Mouse (Mus musculus): Measurements from ENCODE around the gene Gpatch8. TPM values are rescaled to one million over a fixed set of nuclear protein-coding genes. Genes with fewer than 3 reads are reported as not detected.

Gene Gpatch8
- polyA plus RNA-seq, 1 experiment = 9.0 TPM

DNA sequence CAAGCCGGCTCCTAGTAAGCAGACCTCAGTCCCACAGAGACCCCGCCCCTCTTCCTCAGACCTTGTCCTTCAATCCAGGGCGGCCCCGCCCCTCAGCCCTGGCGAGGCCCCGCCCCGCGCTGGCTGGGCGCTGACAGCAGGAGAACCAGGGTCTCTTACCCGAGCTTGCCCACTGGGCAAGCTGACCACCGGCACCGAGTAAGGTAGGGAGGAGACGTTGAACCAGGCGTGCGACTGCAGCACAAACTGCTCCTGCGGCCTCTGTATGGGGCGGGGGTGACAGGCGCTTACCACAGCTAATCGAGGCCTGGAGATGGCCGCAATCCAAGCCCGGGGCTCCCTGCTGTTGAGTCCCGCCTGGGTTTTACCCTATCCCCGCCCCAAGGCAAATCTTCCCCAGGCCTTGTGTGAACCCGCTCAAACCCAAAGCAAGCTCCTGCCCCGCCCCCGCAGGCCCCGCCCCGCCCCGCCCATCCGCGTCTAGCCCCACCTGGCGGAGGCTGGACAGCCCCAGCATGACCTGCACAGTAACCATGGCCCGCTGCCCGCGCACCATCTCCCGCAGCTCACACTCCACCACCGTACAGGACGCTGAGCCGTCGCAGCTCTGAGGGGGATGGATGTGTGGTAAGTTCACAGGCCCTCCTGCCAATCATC is 100.3 kb downstream of the Gpatch8 start:
- no peaks in the 10 kb centered on the region for H3K36me3 ChIP-seq (ENCODE audit: control insufficient read depth, insufficient read depth)
- TF ChIP-seq TCF3 (IDR thresholded peaks at IDR 0.05; ENCODE audit: insufficient read length, low read depth) (no peak), SRF (IDR thresholded peaks at IDR 0.05; ENCODE audit: control insufficient read depth, insufficient read length, low read depth) (no peak), POLR2AphosphoS2 (IDR thresholded peaks at IDR 0.05; ENCODE audit: insufficient read length, low read depth) (peak; percentile 18), MAX (IDR thresholded peaks at IDR 0.05; ENCODE audit: low read depth) (no peak), REST (IDR thresholded peaks at IDR 0.05; ENCODE audit: insufficient read depth, insufficient read length) (no peak), E2F4 (IDR thresholded peaks at IDR 0.05; ENCODE audit: insufficient read depth) (no peak), POLR2A (IDR thresholded peaks at IDR 0.05; ENCODE audit: insufficient read length, low read depth) (peak; percentile 64), USF1 (IDR thresholded peaks at IDR 0.05; ENCODE audit: low read depth) (no peak), CEBPB (IDR thresholded peaks at IDR 0.05; ENCODE audit: insufficient read depth, poor library complexity, severe bottlenecking) (no peak), TCF12 (IDR thresholded peaks at IDR 0.05; ENCODE audit: insufficient read depth, poor library complexity, severe bottlenecking) (no peak), MYOG (IDR thresholded peaks at IDR 0.05; ENCODE audit: control insufficient read depth in 1 of 3, insufficient read depth in 1 of 3, insufficient read length in 2 of 3, low read depth in 2 of 3) (peak in 1 of 3 experiments; percentile 20), MYOD1 (IDR thresholded peaks at IDR 0.05; ENCODE audit: control insufficient read depth in 1 of 3, insufficient read length in 2 of 3, low read depth in 2 of 3) (peak in 2 of 3 experiments; percentile 21 to 66)
- peaks cover 5% of the 10 kb centered on the region for H3K27me3 ChIP-seq (ENCODE audit: control insufficient read depth, insufficient read depth, insufficient read length)
- H3K4me3 ChIP-seq = peak overlapping the region; percentile 26
- peak overlapping the region; percentile 100 for H3K4me2 ChIP-seq (ENCODE audit: low read depth)
- no peaks in the 10 kb centered on the region for H3K79me2 ChIP-seq (ENCODE audit: control insufficient read depth, insufficient read depth)
- H3ac ChIP-seq (ENCODE audit: control insufficient read depth, insufficient read length) = no peak overlapping the region

DNA sequence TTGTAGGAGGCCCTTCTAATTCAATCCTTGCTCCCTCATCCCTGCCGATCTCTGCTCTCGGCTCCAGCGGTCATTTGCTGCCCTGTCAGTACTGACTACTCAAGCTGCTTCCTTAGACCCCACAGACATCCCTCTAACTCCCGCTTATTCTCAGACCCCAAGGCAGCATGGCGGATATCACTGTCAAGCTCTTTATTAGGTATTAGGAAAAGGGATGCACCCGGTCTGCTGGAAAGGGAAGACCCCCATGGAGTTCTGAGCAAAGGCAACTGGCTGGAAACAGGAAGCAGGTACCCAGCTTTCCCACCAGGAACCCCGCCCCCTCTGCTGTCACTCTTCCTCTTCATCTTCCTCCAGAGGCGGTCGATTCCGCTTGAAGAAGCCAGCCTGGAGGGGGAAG is 103.1 kb downstream of the Gpatch8 start:
- Histone ChIP-seq H3K4me3 (no peak overlapping the region), H3ac (ENCODE audit: control insufficient read depth, insufficient read length) (no peak overlapping the region), H3K79me2 (ENCODE audit: control insufficient read depth, insufficient read depth) (no peaks in the 10 kb centered on the region), H3K4me2 (ENCODE audit: low read depth) (no peak overlapping the region), H3K27me3 (ENCODE audit: control insufficient read depth, insufficient read depth, insufficient read length) (peaks cover 15% of the 10 kb centered on the region), H3K36me3 (ENCODE audit: control insufficient read depth, insufficient read depth) (no peaks in the 10 kb centered on the region)
- TF ChIP-seq MAX (IDR thresholded peaks at IDR 0.05; ENCODE audit: low read depth) (no peak), E2F4 (IDR thresholded peaks at IDR 0.05; ENCODE audit: insufficient read depth) (no peak), TCF3 (IDR thresholded peaks at IDR 0.05; ENCODE audit: insufficient read length, low read depth) (no peak), REST (IDR thresholded peaks at IDR 0.05; ENCODE audit: insufficient read depth, insufficient read length) (no peak), SRF (IDR thresholded peaks at IDR 0.05; ENCODE audit: control insufficient read depth, insufficient read length, low read depth) (no peak)

DNA sequence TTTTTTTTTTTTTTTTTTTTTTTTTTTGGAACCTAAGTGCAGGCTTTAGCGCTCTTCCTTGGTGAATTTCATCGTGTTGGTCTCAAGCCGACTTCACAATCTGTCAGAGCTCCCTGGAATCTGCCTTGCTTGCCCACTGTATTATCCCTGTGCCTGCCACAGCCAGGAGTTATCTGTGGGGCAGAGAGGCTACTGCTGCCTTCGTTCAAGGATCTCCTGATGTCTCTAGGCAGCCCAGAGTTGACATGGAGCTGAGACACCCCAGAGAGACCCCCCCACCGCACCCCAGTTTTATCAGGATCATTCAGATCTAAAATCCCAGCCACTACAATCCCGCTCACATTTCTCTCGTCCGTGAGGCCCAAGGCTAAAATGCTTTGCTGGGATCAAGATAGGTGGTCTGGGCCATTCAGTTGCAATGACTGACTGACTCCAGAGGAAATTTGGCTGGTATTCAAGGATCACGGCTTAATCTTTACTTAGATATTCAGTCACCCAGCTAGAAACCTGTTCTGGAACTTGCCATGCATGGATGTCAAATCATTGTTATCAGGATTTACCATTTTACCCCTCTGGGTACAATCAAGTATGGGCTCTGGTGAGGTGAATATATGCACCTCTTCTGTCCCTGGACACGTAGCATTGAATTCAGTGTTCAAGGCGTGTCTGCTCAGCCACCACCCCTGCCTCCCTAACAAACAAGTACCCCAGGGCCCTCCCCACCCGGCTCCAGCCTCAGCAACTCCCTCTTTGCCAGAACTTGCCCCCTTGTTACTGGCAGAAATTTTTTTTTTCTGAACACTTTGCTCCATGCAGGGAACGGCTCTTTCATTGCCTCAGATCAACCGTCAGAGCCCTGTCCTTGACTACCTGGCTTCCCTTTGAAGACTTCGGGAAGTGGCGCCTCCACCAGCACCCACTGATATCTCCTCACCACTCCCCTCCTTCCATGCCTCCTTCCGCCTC is 106.9 kb downstream of the Gpatch8 start:
- H3ac ChIP-seq (ENCODE audit: control insufficient read depth, insufficient read length) = no peak overlapping the region
- peaks cover 15% of the 10 kb centered on the region for H3K27me3 ChIP-seq (ENCODE audit: control insufficient read depth, insufficient read depth, insufficient read length)
- no peaks in the 10 kb centered on the region for H3K36me3 ChIP-seq (ENCODE audit: control insufficient read depth, insufficient read depth)
- H3K4me3 ChIP-seq = no peak overlapping the region
- TF ChIP-seq TCF3 (IDR thresholded peaks at IDR 0.05; ENCODE audit: insufficient read length, low read depth) (no peak), E2F4 (IDR thresholded peaks at IDR 0.05; ENCODE audit: insufficient read depth) (no peak), SRF (IDR thresholded peaks at IDR 0.05; ENCODE audit: control insufficient read depth, insufficient read length, low read depth) (no peak), POLR2A (IDR thresholded peaks at IDR 0.05; ENCODE audit: insufficient read length, low read depth) (no peak), USF1 (IDR thresholded peaks at IDR 0.05; ENCODE audit: low read depth) (no peak), CEBPB (IDR thresholded peaks at IDR 0.05; ENCODE audit: insufficient read depth, poor library complexity, severe bottlenecking) (no peak), MYOD1 (IDR thresholded peaks at IDR 0.05; ENCODE audit: control insufficient read depth in 1 of 3, insufficient read length in 2 of 3, low read depth in 2 of 3) (no peak), REST (IDR thresholded peaks at IDR 0.05; ENCODE audit: insufficient read depth, insufficient read length) (no peak), MYOG (IDR thresholded peaks at IDR 0.05; ENCODE audit: control insufficient read depth in 1 of 3, insufficient read depth in 1 of 3, insufficient read length in 2 of 3, low read depth in 2 of 3) (no peak)
- H3K4me2 ChIP-seq (ENCODE audit: low read depth) = no peak overlapping the region
- H3K79me2 ChIP-seq (ENCODE audit: control insufficient read depth, insufficient read depth) = no peaks in the 10 kb centered on the region

DNA sequence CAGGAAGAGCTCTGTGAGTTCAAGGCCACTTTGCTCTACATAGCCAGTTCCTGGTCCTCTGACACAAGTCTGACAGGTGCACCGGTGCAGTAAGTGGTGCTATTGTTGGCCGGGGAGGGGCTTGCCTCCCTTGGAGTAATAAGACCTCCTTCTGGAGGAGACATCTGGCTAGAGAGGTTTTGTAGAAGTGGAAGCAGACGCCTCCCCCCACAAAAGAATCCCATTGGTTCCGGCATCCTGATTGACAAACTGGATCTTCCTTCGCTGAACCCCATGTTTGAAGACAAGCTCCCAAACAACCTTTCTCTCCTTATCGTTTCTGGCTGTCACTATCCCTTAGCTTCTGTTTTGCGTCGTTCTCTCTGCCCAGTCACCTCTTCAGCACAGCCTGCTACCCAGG is 107.9 kb downstream of the Gpatch8 start:
- peak overlapping the region; percentile 77 for H3K4me2 ChIP-seq (ENCODE audit: low read depth)
- no peak overlapping the region for H3K4me3 ChIP-seq
- H3ac ChIP-seq (ENCODE audit: control insufficient read depth, insufficient read length) = no peak overlapping the region
- peaks cover 13% of the 10 kb centered on the region for H3K27me3 ChIP-seq (ENCODE audit: control insufficient read depth, insufficient read depth, insufficient read length)
- TF ChIP-seq CEBPB (IDR thresholded peaks at IDR 0.05; ENCODE audit: insufficient read depth, poor library complexity, severe bottlenecking) (no peak), MAX (IDR thresholded peaks at IDR 0.05; ENCODE audit: low read depth) (no peak), SRF (IDR thresholded peaks at IDR 0.05; ENCODE audit: control insufficient read depth, insufficient read length, low read depth) (no peak), TCF12 (IDR thresholded peaks at IDR 0.05; ENCODE audit: insufficient read depth, poor library complexity, severe bottlenecking) (no peak), MYOG (IDR thresholded peaks at IDR 0.05; ENCODE audit: control insufficient read depth in 1 of 3, insufficient read depth in 1 of 3, insufficient read length in 2 of 3, low read depth in 2 of 3) (peak in 1 of 3 experiments; percentile 36), E2F4 (IDR thresholded peaks at IDR 0.05; ENCODE audit: insufficient read depth) (no peak), POLR2AphosphoS2 (IDR thresholded peaks at IDR 0.05; ENCODE audit: insufficient read length, low read depth) (no peak), MYOD1 (IDR thresholded peaks at IDR 0.05; ENCODE audit: control insufficient read depth in 1 of 3, insufficient read length in 2 of 3, low read depth in 2 of 3) (peak in 2 of 3 experiments; percentile 22 to 67), POLR2A (IDR thresholded peaks at IDR 0.05; ENCODE audit: insufficient read length, low read depth) (no peak), REST (IDR thresholded peaks at IDR 0.05; ENCODE audit: insufficient read depth, insufficient read length) (no peak), USF1 (IDR thresholded peaks at IDR 0.05; ENCODE audit: low read depth) (no peak), TCF3 (IDR thresholded peaks at IDR 0.05; ENCODE audit: insufficient read length, low read depth) (no peak)
- no peaks in the 10 kb centered on the region for H3K36me3 ChIP-seq (ENCODE audit: control insufficient read depth, insufficient read depth)
- H3K79me2 ChIP-seq (ENCODE audit: control insufficient read depth, insufficient read depth) = no peaks in the 10 kb centered on the region

Measured in myocyte (in vitro differentiated cells).